Mouse (Mus musculus) brown adipose tissue, adult 24 weeks (tissue): ENCODE measurements around the gene Nprl2. TPM values are rescaled to one million over a fixed set of nuclear protein-coding genes. Genes with fewer than 3 reads are reported as not detected.

Source experiments
- H3K27ac ChIP-seq: fragments of 200-500 bp; replicated peaks from 2 replicates; pipeline ENCODE4 v1.5.1; 2012; ENCODE audit warnings: low read depth, mild to moderate bottlenecking, low read length
- H3K4me1 ChIP-seq: fragments of 200-500 bp; 2 replicates; pipeline ENCODE4 v1.6.1; 2012; ENCODE audit warnings: low read length, mixed read lengths; ENCODE audit not compliant: control insufficient read depth, insufficient read depth, insufficient read length
- H3K4me3 ChIP-seq: fragments of 200-500 bp; 2 replicates; pipeline ENCODE4 v1.5.1; 2012; ENCODE audit warnings: low read depth, mild to moderate bottlenecking, low read length, moderate library complexity; ENCODE audit not compliant: insufficient read depth
- polyA plus RNA-seq: library from polyadenylated mRNA; stranded (reverse); fragments of >200 nt; gene quantifications from 2 replicates; pipeline ENCODE4 v1.2.4, GENCODE M21; 2012; ENCODE audit not compliant: missing spikeins, insufficient read depth, insufficient read length

The Nprl2 gene
- polyA plus RNA-seq, 1 experiment, result 22.5 TPM

DNA sequence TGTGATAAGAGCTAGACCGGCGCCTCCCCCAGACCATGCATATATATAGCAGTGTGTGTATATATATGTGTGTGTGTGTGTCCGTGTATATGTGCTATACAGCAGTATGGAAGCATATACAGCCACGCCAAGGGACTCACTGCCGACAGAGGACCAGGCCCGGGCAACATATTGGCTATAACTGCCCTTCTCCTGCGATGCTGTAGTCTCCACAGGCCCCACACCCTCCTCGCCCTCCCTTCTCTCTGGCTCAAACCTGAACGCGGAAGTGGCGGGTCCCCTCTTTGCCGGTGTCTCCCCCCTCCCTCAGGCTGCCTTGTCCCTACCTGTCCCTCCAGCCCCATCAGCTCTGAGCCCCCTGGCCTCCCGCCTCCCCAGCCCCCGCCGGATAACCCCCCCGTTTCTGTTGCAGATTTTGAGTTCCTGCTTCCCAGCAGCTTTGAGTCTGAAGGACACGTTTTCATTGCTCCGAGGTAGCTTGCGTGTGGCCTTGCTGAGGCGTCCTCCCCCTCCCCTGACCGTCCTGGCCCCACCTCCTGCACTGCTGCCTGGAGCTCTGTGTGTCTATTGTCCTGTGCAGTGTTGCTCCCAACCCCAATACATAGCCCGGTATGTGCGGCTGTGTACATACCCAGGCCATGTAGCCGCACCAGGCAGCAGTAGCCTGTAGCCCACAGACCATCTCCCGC lies 20.2 kb upstream of the Nprl2 start:
- H3K27ac ChIP-seq, result no peak overlapping the region
- no peaks in the 10 kb centered on the region for H3K4me1 ChIP-seq
- H3K4me3 ChIP-seq, result no peak overlapping the region

- Histone ChIP-seq H3K4me3 (no peak overlapping the region), H3K4me1 (no peaks in the 10 kb centered on the region), H3K27ac (no peak overlapping the region)
Measured at GRCm38 (mm10) chr9:107522400-107522711, 19.7 kb upstream of the Nprl2 start.

DNA sequence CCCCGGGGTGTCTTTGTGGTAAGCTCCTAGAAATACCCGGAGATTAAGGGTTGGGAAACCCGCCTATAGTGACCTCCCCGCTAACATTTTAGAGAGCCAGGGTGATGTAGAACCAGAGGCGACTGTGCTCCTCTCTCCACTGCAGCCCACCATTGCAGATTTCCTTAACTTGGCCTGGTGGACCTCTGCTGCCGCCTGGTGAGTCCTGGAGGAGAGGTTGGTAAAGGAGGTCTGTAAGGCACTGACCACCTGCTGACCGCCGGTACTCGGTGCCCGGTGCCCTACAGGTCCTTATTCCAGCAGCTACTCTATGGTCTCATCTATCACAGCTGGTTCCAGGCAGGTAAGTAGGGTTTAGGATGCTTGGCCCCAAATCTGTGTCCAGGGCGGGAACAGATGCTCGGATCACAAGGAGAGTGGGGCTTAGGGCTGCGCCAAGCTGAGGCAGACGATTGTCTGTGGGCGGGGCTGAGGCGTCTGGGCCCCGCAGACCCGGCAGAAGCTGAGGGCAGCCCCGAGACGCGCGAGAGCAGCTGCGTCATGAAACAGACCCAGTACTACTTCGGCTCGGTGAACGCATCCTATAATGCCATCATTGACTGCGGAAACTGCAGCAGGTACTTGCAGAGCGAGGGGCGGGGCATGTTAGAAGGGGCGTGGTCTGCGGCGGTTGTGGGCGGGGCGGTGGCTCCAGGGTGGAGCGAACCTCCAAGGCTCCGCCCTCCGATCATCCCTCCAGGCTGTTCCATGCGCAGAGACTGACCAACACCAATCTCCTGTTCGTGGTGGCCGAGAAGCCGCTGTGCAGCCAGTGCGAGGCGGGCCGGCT lies 15.6 kb upstream of the Nprl2 start:
- H3K4me1 ChIP-seq, result no peaks in the 10 kb centered on the region
- no peak overlapping the region for H3K27ac ChIP-seq

GRCm38 (mm10) chr9:107533791-107534407 lies 8.1 kb upstream of the Nprl2 start, which contains the start of gene Tmem115:
Tmem115 (plus strand) TSS chr9:107533945.
- Histone ChIP-seq H3K4me3 (peak within 1 kb of the TSS; percentile 90), H3K27ac (peak within 1 kb of the TSS; percentile 80), H3K4me1 (peaks cover 13% of the 10 kb centered on the region)

More for the DNA sequence above, 15.6 kb upstream of the Nprl2 start:
- H3K4me3 ChIP-seq, result peak overlapping the region; percentile 24; the same call in 1 of the 2 replicates

DNA sequence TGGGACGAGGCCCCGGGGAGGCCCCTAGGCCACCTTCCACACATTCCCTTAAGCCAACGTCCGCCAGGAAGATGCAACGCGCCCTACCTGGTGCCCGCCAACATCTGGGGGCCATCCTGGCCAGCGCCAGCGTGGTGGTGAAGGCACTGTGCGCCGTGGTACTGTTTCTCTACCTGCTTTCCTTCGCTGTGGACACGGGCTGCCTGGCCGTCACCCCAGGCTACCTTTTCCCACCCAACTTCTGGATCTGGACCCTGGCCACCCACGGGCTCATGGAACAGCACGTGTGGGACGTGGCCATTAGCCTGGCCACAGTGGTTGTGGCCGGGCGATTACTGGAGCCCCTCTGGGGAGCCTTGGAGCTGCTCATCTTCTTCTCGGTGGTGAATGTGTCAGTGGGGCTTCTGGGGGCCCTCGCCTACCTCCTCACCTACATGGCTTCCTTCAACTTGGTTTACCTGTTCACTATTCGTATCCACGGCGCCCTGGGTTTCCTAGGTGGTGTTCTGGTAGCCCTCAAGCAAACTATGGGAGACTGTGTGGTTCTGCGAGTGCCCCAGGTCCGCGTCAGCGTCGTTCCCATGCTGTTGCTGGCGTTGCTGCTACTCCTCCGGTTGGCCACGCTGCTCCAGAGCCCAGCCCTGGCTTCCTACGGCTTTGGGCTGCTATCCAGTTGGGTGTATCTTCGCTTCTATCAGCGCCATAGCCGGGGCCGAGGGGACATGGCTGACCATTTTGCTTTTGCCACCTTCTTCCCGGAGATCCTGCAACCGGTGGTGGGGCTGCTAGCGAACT lies 7.4 kb upstream of the Nprl2 start:
- peak overlapping the region; percentile 80 for H3K27ac ChIP-seq
- peaks cover 13% of the 10 kb centered on the region for H3K4me1 ChIP-seq
- H3K4me3 ChIP-seq, result peak overlapping the region; percentile 90

GRCm38 (mm10) chr9:107538231-107538630 lies 3.8 kb upstream of the Nprl2 start:
- Histone ChIP-seq H3K4me3 (no peak overlapping the region), H3K4me1 (peaks cover 19% of the 10 kb centered on the region), H3K27ac (no peak overlapping the region)

GRCm38 (mm10) chr9:107538711-107539110 lies 3.3 kb upstream of the Nprl2 start:
- Histone ChIP-seq H3K27ac (no peak overlapping the region), H3K4me1 (peaks cover 19% of the 10 kb centered on the region), H3K4me3 (no peak overlapping the region)

DNA sequence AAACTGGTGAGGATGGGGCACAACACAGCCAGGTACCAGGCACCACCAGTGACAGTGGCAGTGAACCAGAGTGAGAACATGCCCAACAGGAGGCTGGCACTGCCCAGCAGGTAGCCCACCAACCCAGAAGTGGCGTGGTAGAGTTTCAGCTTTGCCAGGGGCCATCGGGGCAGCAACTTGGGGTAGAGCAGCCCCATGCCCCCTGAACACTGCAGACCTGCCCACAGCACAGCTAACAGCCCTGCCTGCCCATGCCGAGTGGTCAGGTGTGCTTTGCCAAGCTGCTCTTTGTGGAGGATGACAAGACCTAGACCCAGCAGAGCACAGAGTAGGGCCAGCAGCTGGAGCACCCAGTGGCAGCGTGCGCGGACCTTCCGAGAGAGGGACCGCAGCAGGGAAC lies 2.1 kb upstream of the Nprl2 start:
- Histone ChIP-seq H3K27ac (no peak overlapping the region), H3K4me1 (peaks cover 19% of the 10 kb centered on the region), H3K4me3 (no peak overlapping the region)

GRCm38 (mm10) chr9:107540420-107540819 lies 1.6 kb upstream of the Nprl2 start:
- H3K27ac ChIP-seq, result no peak overlapping the region
- H3K4me1 ChIP-seq, result peaks cover 16% of the 10 kb centered on the region
- no peak overlapping the region for H3K4me3 ChIP-seq

DNA sequence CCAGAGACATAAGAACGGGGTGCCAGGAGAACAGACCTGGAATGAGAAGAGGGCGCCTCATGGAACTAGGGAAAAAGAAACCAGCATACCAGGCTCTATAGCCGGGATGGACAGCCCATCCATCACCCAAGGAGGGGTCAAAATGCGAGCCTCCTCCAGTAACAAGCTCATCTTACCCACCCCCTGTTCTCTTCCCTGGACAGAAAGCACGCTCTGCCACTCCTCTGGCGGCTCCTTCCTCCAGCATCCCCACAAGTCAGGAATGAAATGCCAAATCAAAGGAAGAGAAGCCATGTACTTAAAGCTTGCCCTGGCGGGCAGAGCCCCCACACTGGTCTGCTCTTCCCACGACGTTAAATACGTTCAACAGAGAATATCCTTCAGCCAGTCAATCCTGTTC lies 1.0 kb upstream of the Nprl2 start:
- H3K27ac ChIP-seq, result no peak overlapping the region
- peaks cover 10% of the 10 kb centered on the region for H3K4me1 ChIP-seq
- peak overlapping the region; percentile 96 for H3K4me3 ChIP-seq

GRCm38 (mm10) chr9:107542352-107542686 lies 293 bp downstream of the Nprl2 start:
- H3K4me3 ChIP-seq, result peak overlapping the region; percentile 96
- peak overlapping the region; percentile 72 for H3K27ac ChIP-seq
- peaks cover 5% of the 10 kb centered on the region; the same call in 1 of the 2 replicates for H3K4me1 ChIP-seq

DNA sequence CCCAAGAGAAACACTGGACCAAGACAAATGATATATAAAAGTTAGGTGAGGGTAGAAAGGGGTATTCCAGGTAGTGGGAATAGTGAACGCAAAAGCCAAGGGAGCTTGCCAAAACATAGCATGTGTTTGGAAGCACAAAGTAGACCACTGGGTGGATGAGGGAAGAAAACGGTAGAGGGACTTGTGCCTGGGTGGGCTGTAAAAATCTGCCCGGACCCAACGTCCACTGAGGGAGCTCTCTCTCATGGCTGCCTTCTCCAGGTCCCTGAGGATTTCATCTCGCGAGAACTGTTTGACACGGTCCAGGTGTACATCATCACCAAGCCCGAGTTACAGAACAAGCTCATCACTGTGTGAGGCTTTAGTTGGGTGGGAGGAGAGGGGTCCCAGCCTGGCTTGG lies 695 bp downstream of the Nprl2 start:
- Histone ChIP-seq H3K4me1 (peaks cover 5% of the 10 kb centered on the region; the same call in 1 of the 2 replicates), H3K27ac (no peak overlapping the region), H3K4me3 (peak overlapping the region; percentile 96)

DNA sequence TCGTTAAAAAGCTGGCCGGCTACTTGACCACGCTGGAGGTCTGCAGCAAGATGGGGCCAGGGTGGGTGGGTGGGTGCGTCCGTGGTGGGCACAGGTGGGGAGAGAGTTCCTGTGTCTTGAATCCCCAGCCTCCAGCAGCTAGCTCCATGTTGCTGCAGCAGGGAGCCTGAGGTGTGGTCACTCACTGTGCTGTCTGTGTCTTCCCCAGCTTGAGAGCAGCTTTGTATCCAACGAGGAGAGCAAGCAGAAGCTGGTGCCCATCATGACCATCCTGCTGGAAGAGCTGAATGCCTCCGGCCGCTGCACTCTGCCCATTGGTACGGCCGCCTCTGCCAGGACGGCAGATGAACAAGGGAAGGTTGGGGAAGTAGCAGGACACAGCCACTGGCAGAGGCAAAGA lies 1.3 kb downstream of the Nprl2 start:
- Histone ChIP-seq H3K27ac (no peak overlapping the region), H3K4me3 (no peak overlapping the region), H3K4me1 (peaks cover 5% of the 10 kb centered on the region; the same call in 1 of the 2 replicates)

- H3K27ac ChIP-seq, result no peak overlapping the region
- H3K4me3 ChIP-seq, result no peak overlapping the region
- H3K4me1 ChIP-seq, result peaks cover 5% of the 10 kb centered on the region; the same call in 1 of the 2 replicates
Measured at GRCm38 (mm10) chr9:107544196-107544700, 2.2 kb downstream of the Nprl2 start.

GRCm38 (mm10) chr9:107544729-107545128 lies 2.7 kb downstream of the Nprl2 start:
- no peak overlapping the region for H3K4me3 ChIP-seq
- H3K27ac ChIP-seq, result no peak overlapping the region
- peaks cover 5% of the 10 kb centered on the region; the same call in 1 of the 2 replicates for H3K4me1 ChIP-seq
